Mouse (Mus musculus) spleen, postnatal 0 days (tissue): Measurements from ENCODE around the gene Hsph1. TPM values are rescaled to one million over a fixed set of nuclear protein-coding genes. Genes with fewer than 3 reads are reported as not detected.

Source experiments
- polyA plus RNA-seq: library from polyadenylated mRNA; unstranded; fragments of >200 nt; fragmentation: Nextera tagmentation; extraction: Ambion mirVana; gene quantifications from 2 replicates; pipeline ENCODE4 v1.2.1, GENCODE M21; 2015

Hsph1 gene
- 14.9 and 15.8 TPM in 2 replicates for polyA plus RNA-seq

DNA sequence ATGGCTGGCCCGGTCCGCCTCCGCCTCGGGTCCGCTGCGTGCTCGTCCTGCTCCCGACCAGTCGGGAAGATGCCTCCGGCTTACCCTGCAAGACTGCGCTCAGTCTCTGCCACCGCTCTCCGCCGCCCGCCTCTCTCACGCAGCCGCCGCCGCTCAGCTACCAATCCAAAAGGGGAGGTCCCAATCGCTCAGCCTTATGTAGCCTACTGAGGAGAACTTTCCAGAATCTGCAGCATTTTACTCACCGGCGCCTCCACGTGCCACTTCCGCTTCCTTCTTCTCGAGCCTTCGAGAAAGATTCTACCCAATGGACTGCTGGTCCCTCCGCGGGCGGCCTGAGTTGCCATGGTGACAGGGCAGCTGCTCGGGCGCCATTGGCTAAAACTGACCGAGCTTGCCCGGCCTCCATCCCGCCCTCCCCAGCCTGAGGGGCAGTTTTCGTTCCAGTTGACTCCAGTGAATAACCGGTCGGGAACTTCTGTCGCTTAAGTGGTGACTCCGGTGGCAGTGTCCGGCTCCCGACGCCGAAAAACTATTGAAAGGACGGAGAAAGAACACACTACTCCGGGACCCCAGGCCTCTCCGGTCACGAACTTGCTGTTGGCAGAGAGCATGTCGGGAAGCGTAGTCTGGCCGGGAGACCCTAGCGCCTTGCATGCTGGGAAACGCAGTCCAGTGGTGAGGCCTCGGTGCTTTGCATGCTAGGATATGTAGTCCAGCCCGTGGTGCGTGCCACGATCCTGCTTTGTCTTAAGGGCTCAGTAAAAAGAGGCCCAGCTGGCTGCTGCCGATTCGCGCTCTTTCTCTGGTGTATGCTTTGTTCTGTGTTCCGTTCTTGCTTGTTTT, at the start of gene Hsph1:
Gene Hsph1, minus strand, starts transcription at position 302 of the 846 bp plus-strand sequence.

DNA sequence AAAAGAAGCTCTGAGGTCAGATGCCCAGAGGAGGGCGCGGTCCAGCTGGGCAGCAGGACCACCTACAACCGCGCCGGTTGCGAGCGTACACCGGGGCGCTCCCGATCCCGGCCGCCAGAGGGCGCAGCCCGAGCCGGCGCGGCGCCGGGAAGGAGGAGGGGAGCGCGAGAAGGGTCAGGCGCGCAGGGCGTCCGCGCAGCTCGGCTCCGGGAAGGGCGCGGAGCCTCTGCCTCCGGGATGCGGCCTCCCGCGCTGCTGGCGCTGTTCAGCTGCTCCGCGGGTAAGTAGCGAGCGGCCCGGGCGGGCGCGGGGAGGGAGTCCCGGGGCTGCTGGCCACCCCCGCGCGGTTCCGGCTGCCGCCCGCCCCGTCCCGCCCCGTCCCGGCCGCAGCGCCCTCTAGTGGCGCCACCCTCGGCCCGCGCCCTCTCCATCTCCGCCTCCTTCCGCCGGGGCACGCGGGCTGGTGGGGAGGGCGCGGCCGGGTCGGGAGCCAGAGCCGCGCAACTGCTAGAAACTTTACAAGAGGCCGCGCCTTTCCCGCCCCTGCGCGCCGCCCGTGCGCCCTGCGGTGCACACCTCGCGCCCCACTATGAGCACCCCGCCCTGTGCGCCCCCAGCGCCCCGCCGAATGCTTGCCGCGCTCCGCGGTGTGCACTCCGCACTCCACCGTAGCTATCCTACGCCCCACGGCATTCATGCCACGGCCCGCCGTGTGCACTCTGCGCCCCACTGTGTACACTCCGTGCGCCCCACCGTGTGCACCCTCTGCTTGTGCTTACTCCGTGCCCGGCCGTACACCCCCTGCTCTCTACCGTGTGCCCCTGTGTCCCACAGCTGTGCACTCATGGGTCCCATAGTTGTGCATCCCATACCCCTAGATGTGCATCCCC, 42.2 kb upstream of the Hsph1 start, which contains the start of gene B3glct:
Gene B3glct, plus strand, starts transcription at position 131 of the 890 bp plus-strand sequence.

Other genes with a start within 250 kb of the Hsph1 start
- 1.4 and 1.6 TPM in 2 replicates for gene Medag, start 224.6 kb downstream of the Hsph1 start, polyA plus RNA-seq
- gene Tex26, start 196.7 kb downstream of the Hsph1 start, polyA plus RNA-seq: 0.16 and 0.21 TPM in 2 replicates
- 0.16 and 0.29 TPM in 2 replicates for gene Wdr95, start 107.7 kb downstream of the Hsph1 start, polyA plus RNA-seq
- gene B3glct, start 41.9 kb upstream of the Hsph1 start, polyA plus RNA-seq: 8.4 and 8.8 TPM in 2 replicates